Mouse (Mus musculus) adrenal gland (tissue): Measurements from ENCODE around the gene Acoxl.

Experiments used
- intact Hi-C: fragments of 180-260 bp; cut with DNase I; formaldehyde crosslinking; loops from one replicate; pipeline ENCODE4 v1.15.1; 2025

The Acoxl gene

DNA sequence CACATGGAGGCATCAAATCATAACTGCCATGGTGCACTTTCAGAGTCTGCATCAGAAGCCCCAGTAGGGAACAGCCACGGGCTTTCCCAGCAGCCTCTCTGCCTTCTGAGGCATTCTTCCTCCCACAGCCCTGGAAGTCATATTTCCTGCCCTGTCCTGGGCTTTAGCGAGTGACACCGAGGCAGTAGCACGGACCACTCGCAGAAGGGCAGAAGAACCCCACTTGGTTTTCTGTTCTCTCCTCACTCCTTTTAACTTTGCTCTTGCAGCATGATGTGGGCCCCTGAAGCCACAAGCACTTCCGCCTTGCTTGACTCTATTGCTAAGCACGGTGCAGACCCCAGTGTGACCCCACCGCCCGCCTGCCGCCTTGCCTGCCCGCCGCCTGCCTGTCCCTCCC lies 189.0 kb downstream of the Acoxl start:
- intact Hi-C loops, result no loop called here

DNA sequence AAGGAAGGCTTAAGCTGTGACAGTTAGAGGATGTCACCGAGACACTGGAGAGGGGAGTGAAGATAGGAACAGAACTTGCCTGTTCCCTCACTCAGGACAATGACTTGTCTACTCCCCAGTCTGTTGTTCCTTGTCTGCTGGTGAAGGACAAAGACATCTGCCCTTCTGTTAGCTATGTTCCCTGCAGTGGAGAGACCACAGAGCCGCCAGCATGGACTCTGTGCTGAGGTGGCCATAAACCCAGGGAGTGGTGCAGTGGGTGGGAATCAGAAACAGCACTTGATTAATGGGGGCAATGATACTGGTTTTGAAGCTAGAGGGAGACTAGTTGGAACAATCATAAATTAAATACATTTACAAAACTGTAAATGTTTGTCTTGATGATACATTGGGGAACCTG lies 191.3 kb downstream of the Acoxl start:
- intact Hi-C loops, result loop anchor here (5.0 kb wide), 1 partner anchor 38 kb away; no protein-coding TSS in a partner anchor

DNA sequence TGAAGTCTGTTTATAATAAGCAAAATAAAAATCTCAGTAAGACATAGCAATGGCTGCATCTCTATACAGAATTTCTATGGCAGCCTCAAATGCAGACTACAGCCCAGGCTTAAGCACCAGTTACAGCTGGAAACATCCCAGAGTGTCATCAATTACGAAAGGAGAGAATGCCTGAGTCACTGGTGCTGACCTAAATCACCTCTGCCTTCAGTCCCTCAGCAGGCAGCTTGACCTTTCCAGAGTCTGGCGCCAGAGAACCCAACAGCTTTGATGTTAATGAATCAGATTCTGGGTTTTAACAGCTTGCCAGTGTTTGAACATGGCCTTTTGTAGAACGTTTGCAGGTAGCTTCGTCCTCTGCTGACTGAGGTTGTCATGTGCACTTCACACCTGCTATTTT lies 193.4 kb downstream of the Acoxl start:
- intact Hi-C loops, result loop anchor here (5.0 kb wide), 1 partner anchor 40 kb away; no protein-coding TSS in a partner anchor

DNA sequence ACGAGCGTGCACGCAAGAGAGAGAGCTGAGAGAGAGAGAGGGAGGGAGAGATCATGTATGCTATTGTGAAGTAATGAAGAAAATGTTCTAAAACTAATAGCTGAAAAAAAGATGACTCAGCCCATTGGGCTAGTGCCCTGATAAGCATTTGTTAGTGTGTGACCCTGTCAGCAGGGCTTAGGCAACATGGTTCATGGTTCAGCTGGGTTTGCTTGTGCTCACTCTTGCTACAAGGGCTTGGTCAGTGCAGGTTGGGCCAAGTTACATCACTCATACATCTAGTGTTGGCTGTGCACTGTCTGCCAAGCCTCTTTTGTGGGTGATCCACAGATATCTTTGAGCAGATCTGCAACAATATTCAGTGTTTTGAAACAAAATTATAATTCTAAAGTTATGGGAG lies 194.8 kb downstream of the Acoxl start:
- intact Hi-C loops, result loop anchor here (5.0 kb wide), 1 partner anchor 41 kb away; no protein-coding TSS in a partner anchor

DNA sequence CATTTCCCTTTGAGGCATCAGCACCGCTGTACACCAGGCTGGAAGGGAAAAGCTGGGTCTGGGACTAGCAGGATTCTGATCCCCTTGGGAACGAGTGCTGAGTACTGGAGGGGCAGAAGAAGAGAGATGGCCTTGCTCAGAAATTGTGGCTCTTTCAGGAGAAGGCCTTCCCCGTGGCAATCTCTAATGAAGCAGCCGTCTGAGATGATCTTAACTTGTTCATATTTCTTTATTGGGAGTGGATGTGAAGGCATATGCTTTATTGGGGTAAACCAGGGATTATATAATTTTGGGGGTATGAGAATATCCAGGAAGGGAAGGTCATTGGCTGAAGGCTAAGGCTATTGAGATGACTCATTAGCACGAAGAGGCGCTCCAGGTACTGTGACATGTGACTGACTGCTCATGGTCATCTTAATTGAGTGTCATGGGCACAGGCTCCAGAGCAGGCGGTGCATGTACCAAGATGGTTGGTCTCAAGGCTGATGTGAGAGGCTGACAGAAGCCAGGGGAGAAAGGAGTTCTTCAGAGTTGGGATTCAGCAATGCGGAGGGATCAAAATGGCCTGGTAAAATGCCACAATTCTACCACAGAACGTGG lies 195.5 kb downstream of the Acoxl start:
- intact Hi-C loops, result loop anchor here (5.0 kb wide), 1 partner anchor 42 kb away; no protein-coding TSS in a partner anchor

DNA sequence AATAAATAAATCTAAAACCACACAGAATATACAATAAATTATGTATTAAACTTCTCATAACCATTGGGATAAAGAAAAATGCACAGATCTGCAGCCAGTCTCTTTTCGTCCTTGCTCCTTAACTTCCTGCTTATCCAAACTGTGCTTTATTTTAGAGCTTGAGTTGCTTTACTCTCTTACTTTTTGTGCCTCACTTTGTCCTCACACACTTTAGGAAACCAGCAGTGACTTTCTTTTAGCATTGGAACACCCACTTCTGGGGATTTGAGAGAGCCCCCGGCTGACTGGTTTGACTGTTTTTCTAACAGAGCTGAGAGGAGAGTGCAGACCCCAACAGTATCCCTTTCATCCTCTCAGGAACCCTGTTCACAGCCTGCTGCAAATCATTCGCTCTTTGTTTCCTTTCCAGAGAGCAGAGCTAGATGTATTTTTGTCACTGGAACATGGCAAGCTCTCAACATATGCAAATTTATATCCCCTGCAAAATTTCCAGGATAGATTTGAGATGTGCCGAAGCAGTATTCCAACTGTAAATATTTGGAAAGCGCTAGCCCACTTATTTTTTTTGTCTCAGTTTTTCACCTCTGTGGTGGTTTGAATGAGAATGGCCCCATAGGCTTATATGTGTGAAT lies 199.7 kb downstream of the Acoxl start:
- intact Hi-C loops, result no loop called here

DNA sequence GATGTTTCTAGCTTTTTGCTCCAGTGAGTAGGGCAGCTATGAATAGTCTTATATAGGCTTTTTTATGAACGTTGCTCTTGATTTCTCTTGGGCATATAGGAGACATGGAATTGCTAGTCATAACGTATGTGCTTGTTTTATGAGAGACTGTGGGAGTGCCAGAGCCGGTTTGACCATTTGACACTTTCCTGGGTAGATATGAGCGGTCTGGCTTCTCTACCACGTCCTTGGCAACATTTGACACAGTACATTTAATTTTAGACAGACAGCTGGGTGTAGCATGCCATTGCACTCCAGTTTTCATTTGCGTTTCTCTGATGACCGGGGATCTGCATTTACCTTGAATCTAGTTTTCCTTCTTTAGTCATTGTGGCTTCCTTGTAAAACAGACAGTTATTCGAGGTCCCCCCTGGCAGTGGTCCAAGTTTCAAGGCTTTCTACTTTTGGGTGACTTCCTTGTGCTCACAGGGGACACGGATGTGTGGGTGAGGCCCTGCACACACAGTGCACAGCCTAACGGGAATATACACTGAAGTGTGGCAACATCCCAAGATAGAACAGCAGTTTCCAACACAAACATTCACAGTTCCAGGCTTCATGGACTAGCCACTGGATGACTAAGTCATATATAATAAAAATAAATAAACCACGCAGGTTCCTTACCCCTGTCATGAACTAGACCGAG lies 202.5 kb downstream of the Acoxl start:
- intact Hi-C loops, result no loop called here

DNA sequence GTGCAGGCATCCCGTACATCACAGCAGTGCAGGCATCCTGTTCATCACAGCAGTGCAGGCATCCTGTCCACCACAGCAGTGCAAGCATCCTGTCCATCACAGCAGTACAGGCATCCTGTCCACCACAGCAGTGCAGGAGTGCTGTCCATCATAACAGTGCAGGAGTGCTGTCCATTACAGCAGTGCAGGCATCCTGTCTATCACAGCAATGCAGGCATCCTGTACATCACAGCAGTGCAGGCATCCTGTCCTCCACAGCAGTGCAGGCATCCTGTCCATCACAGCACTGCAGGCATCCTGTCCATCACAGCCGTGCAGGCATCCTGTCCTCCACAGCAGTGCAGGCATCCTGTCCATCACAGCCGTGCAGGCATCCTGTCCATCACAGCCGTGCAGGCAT lies 207.8 kb downstream of the Acoxl start:
- intact Hi-C loops, result no loop called here

DNA sequence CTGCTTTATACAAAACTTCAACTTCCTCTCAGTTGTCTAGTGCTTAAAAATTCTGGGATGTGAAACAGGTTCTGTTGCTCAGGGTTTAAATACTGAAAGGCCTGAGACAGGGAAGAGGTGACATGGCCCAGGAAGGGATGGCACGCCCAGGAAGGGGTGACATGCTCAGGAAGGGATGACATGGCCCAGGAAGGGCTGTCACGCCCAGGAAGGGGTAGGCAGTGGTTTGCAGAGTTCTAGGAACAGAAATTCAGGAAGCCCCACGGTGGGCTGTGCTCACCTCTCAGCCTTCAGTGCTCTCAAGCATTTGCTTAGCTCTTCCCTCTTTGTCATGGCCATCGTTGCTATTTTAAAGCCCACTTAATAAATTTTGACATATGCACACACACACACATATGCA lies 216.2 kb downstream of the Acoxl start:
- intact Hi-C loops, result no loop called here

DNA sequence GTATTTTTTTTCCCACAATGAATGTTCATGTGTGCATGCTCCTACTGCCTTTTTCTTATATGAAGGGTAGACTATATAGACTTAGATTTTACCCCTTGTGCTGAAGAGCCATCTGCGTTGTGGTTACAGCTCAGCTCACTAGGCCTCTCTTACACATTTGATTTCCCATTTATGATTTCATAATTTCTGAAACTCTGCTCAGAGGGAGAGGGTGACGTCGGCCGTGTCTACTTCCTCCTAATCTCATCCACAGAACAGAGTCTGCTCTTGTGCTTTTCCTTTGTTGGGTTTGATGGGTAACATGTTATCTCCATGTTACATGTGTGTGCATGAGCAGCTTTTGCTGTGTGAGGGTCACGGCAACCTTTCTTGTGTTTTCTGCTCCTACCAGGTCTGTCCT lies 219.2 kb downstream of the Acoxl start:
- intact Hi-C loops, result no loop called here

DNA sequence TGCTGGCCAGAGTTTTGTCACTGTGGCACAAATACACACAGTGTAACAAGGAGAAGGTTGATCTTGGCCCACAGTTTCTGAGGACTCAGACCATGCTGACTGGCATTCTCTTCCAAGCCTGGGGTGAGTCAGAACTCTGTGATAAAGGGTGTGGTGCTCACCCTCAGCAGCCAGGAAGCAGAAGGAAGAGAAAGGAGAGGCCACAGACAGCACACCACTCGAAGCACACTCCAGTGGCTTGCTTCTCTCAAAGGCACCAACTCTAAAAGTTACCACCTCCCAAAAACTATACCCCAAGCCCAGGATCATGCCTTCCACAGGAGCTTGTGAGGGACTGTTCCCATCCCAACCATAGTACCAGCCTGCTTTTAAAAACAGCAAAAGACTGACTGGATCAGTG lies 220.0 kb downstream of the Acoxl start:
- intact Hi-C loops, result no loop called here

DNA sequence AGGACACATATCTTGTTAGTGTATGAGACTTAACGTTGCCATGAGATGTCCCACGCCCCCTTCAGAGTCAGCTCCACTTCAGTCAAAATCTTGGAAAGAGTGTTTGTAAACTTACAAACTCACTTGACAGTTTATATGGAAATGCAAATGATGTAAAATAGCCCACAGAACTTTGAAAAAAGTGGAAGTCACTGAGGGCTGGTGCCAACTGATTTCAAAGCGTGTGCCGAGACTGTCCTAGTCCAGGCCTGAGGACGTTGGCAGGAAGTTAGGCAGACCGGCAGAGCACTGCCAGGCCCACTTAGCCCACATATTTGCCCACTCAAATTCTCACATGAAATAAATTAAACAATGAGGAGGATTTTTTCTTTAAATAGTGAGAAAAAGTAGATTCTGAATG lies 221.5 kb downstream of the Acoxl start:
- intact Hi-C loops, result no loop called here

DNA sequence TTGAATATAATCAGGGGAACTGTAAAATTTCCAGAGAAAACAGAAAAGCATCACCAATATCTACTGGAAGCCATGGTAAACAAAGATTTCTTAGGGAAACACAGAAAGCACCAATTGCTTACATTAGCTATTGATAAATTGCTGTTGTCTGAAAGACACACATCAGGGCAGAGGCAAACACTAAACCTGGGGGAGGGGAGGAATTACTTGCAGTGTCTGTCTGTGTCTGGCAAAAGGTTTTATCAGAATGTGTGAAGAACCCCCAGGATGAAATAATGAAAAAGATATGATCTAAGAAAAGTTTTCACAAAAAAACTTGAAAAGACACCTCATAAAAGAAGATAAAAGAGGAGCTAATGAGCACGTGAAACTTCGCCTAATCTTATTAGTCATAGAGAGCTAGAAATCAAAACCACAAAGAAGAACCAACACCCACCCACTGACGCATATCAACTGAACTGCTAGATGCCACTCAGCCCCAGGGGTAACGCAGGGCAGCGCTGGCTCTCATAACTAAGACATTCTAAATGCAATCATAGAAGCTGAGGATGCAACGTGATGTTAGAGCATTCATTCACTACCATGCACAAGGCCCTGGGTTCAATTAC lies 222.1 kb downstream of the Acoxl start:
- intact Hi-C loops, result no loop called here

DNA sequence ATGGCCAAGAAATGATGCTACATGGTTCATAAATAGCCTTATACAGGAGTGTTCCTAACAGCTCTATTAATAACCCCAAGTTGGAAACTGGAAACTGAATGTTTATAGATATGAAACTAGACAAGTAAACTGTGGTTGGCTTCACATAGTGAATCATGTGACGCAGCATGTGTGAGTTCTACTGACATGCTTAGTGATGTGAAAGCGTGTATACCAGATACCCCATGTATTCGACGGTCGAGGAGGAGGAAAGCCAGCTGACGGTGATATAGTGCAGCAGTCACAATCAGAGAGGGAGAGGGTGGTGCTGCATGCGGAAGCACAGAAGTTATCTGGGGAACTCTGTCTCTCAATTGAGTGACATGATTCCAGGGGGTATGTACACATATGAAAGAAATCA lies 222.8 kb downstream of the Acoxl start:
- intact Hi-C loops, result no loop called here

DNA sequence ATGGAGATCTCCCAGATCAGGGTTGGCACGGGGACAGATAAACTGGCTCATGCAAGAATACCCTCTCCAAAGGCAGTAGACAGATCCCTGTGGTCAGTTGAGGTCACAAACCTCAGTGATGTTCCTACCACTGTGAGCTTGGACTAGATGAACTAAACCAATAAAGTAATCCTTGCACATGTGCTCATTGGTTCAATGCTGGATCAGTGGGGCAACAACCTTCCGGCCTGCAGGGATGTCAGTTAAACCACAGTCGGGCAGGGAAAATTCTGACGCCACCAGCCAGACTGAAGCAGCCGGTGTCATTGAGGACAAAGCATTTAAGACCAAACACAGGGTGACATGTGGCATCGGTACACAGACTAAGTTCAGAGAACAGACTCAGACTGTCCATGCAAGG lies 224.1 kb downstream of the Acoxl start:
- intact Hi-C loops, result no loop called here

DNA sequence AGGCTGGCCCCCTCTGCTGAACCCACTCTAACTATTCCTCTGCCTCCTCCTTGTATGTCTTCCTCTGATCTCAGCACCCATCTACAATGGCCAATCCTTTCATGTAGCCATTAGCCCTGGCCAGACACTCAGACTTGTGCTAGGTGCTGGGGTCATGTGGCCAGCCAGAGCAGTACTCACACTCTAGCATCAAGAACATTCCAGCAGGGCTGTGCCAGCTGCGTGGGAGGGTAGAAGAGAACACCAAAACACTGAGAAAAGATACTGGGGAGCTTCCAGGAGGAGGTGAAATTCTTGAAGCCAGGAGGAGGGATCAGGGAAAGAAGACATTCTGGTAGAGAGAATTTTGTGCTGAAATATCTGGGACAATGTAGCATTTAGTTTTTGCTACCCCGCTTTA lies 226.3 kb downstream of the Acoxl start:
- intact Hi-C loops, result no loop called here

DNA sequence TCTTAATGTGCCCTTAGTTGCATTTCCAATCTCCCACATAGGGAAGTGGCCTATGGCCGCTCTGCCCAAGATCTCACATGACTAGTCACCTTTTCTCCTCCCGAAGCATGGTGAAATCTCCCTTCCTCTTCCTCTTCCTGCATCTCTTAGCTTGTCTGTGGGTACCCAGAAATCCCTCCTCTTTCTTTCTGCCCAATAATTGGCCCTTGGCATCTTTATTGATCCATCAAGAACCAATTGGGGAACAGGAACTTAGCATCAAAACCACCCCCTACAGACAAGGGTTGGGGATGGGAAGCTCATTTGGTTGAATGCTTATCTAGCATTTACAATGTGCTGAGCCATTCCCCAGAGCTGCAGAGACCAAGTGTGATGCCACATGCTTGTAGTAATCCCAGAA lies 226.9 kb downstream of the Acoxl start:
- intact Hi-C loops, result no loop called here

DNA sequence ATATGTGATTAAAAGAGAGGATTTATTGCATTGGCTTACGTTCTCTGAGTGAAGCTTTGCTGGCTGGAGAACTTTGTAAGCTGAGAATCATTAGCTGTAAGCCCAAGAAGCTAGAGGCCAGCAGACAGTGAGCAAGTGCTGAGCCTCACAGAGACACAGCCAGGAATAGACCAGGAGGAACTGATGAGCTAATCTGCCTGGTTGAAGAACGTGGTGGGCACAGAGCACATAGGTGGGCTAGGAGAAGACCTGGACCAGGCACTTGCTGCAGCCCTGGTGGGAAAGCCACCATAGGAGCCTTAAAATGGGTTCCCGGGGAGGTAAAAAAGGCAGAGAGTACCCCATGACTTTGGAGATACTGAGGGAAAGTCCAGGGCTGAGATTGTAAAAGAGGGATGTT lies 228.5 kb downstream of the Acoxl start:
- intact Hi-C loops, result no loop called here

DNA sequence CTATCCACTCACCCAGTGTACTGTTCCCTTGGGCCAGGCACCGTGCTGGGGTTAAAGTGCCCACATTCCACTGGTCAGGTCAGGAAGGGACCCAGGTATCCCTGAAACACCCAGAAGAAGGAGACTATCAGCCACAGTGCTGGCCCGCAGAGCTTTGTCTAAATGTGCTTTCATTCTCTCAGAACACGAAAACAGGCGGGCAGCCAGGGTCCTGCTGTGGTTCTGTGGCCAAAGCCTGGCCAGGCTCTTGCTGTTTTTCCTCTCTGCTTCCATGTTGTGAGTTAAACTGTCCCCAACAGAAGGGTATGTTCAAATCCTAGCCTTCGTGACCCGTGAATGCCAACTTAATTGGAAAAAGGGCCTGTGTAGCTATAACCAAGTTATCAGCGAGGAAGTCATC lies 228.9 kb downstream of the Acoxl start:
- intact Hi-C loops, result no loop called here

DNA sequence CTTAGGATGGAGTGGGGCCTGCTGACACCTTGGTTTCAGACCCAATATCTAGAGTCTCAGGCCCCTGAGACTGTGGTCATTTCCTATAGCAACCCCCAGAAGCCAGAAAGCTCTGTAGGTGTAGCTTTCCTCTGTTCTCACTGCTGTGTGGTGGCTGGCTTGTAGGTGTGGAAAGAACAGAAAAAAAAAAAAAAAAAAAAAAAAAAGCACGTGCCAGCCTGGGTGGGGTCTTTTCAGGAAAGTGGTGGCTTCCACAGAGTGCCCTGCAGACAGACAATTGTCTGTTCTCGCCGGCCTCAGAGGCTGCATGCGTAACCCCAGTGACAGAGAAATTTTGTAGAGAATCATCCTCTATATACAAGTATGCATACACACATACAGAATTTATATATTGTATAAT lies 229.5 kb downstream of the Acoxl start:
- intact Hi-C loops, result no loop called here

DNA sequence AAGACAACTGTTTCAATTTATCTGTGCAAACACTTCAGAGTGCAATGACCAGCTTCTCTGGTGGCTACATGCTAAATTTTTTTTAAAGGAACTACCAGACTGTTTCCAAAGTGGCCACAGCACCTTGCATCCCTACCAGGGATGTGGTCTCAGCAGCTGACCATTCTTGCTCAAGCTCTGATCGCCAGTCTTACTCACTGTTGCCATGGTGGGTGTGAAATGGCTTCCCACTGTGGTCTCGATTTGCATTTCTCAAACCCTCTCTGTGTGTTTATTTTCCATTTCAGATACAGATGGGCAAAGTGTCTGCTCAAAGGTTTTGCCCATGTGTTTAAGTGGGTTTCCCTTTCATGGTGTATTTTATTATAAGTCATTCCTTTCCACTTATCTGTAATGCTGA lies 230.3 kb downstream of the Acoxl start:
- intact Hi-C loops, result no loop called here

DNA sequence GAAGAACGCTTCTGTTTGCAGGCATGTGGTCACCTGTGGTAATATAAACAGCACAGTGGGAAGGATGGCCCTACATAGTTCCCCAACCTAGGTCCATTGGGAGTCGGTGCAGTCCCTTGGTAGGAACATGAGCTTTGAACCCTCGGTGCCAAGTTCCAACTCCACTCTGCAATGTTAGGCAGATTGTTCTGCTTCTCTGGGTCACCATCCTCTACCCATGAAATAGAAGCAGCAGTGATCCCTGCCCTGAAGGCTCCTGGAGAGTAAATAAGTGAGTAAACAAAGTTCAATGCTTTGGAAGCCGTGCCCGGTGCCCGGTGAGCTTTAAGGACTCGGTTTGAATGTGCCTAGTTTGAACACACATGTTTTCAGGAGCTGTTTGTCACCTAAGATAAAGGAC lies 233.1 kb downstream of the Acoxl start:
- intact Hi-C loops, result no loop called here
